ENCODE assay signal across 8 mouse cellular contexts in the genomic region with DNA sequence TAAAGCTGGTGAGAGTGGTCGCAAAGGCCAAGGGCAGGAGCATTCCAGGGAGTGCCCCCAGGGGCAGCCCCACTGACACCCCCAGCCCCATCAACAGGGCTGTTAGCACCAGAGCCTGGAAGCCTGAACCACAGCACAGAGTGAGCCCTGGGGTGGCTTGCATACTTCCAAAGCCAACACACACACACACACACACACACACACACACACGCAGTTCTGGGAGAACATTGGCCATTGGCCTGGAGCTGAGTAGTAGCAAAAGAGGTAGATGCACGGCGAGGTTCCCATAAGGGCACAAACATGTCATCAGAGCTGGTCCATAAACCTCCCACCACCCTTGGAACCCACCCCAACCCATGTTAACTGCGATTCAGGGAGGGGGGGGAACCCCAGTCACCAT. TPM values are rescaled to one million over a fixed set of nuclear protein-coding genes. Genes with fewer than 3 reads are reported as not detected.
DNase-seq lines count a peak whose midpoint lies in the region; ATAC-seq and TF ChIP-seq lines count a peak whose summit lies in the region.

No protein-coding gene starts in this region.

- no peaks in the 10 kb centered on the region for H3K27me3 ChIP-seq in embryonic facial prominence, embryonic 12.5 days
- H3K27me3 ChIP-seq in intestine, embryonic 15.5 days (replicated peaks), result no peaks in the 10 kb centered on the region
- H3K27me3 ChIP-seq in myocyte (ENCODE audit: control insufficient read depth, insufficient read depth, insufficient read length), result no peaks in the 10 kb centered on the region

- H3K4me1 ChIP-seq in embryonic facial prominence, embryonic 12.5 days, result peaks cover 29% of the 10 kb centered on the region
- peaks cover 33% of the 10 kb centered on the region for H3K4me1 ChIP-seq in intestine, embryonic 15.5 days (replicated peaks)

- no peak for DNase-seq in layer of hippocampus, adult 2 months (ENCODE audit: low spot score in 2 of 2)
- no peak for DNase-seq in layer of hippocampus, adult 18-20 months (ENCODE audit: low spot score in 2 of 2)
- no peak for DNase-seq in cerebellum, adult 9-10 months
- no peak for DNase-seq in urinary bladder, postnatal 36 days (ENCODE audit: low spot score in 2 of 2)
- DNase-seq in frontal cortex, postnatal 36 days (ENCODE audit: low spot score in 2 of 2), result no peak

- peaks cover 23% of the 10 kb centered on the region for H3K79me2 ChIP-seq in myocyte (ENCODE audit: control insufficient read depth, insufficient read depth)

- peak overlapping the region; percentile 57 for H3K4me3 ChIP-seq in layer of hippocampus, adult 2 months
- H3K4me3 ChIP-seq in embryonic facial prominence, embryonic 12.5 days, result peak overlapping the region; percentile 47
- peak overlapping the region; percentile 48 for H3K4me3 ChIP-seq in intestine, embryonic 15.5 days (replicated peaks)
- peak overlapping the region; percentile 41 for H3K4me3 ChIP-seq in myocyte

- H3K9ac ChIP-seq in embryonic facial prominence, embryonic 12.5 days, result peak overlapping the region; percentile 59
- peak overlapping the region; percentile 54 for H3K9ac ChIP-seq in intestine, embryonic 15.5 days

- H3K36me3 ChIP-seq in embryonic facial prominence, embryonic 12.5 days, result peaks cover 30% of the 10 kb centered on the region
- peaks cover 26% of the 10 kb centered on the region for H3K36me3 ChIP-seq in intestine, embryonic 15.5 days
- no peaks in the 10 kb centered on the region for H3K36me3 ChIP-seq in myocyte (ENCODE audit: control insufficient read depth, insufficient read depth)

- H3ac ChIP-seq in myocyte (ENCODE audit: control insufficient read depth, insufficient read length), result peak overlapping the region; percentile 17

- H3K9me3 ChIP-seq in embryonic facial prominence, embryonic 12.5 days, result no peaks in the 10 kb centered on the region
- no peaks in the 10 kb centered on the region for H3K9me3 ChIP-seq in intestine, embryonic 15.5 days

- no peak for TF ChIP-seq CTCF in layer of hippocampus, adult 2 months (conservative IDR thresholded peaks at IDR 0.05)

- no peak for TF ChIP-seq POLR2A in myocyte (IDR thresholded peaks at IDR 0.05; ENCODE audit: insufficient read length, low read depth)

- H3K27ac ChIP-seq in layer of hippocampus, adult 2 months, result peak overlapping the region; percentile 87
- peak overlapping the region; percentile 80 for H3K27ac ChIP-seq in embryonic facial prominence, embryonic 12.5 days
- H3K27ac ChIP-seq in intestine, embryonic 15.5 days, result peak overlapping the region; percentile 76

- no peak for ATAC-seq in embryonic facial prominence, embryonic 12.5 days (ENCODE audit: insufficient number of reproducible peaks, insufficient read depth, low FRiP score, low TSS enrichment)
- ATAC-seq in intestine, embryonic 15.5 days, result 0 out of 2 replicates have a peak, but pooled peaks have one; percentile 0

- 37% methylated on average over 5 of the region's 5 CpGs for WGBS in embryonic facial prominence, embryonic 12.5 days
- 24% methylated on average over 5 of the region's 5 CpGs for WGBS in intestine, embryonic 15.5 days

- peak overlapping the region; percentile 88 for H3K4me2 ChIP-seq in embryonic facial prominence, embryonic 12.5 days (replicated peaks)
- H3K4me2 ChIP-seq in intestine, embryonic 15.5 days (replicated peaks), result peak overlapping the region; percentile 92
- peak overlapping the region; percentile 99 for H3K4me2 ChIP-seq in myocyte (ENCODE audit: low read depth)

TF ChIP-seq in myocyte, 11 proteins besides CTCF, POLR2A, EP300 and RAD21:
- TF ChIP-seq SRF (IDR thresholded peaks at IDR 0.05; ENCODE audit: control insufficient read depth, insufficient read length, low read depth) (no peak), CEBPB (IDR thresholded peaks at IDR 0.05; ENCODE audit: insufficient read depth, poor library complexity, severe bottlenecking) (no peak), TCF12 (IDR thresholded peaks at IDR 0.05; ENCODE audit: insufficient read depth, poor library complexity, severe bottlenecking) (no peak)

RNA-seq across cellular contexts. Expression of gene Tm7sf2, which starts 1.6 kb away (rescaled TPM):
- 10 to 100 TPM; 25.3 to 26.0 TPM for total RNA-seq in layer of hippocampus, adult 2 months (2021)
- total RNA-seq in layer of hippocampus, adult 18-20 months (2021), result 10 to 100 TPM; 22.4 to 24.4 TPM
- 31.9 and 33.2 TPM in 2 replicates for polyA plus RNA-seq in embryonic facial prominence, embryonic 12.5 days (2016; fragmentation: Nextera tagmentation; extraction: Ambion mirVana)
- polyA plus RNA-seq in intestine, embryonic 15.5 days (2015; fragmentation: Nextera tagmentation; extraction: Ambion mirVana), result 34.8 and 34.9 TPM in 2 replicates
- 37.1 TPM for polyA plus RNA-seq in myocyte (2012; fragmentation: generic; extraction: Trizol)

RNA-seq across cellular contexts. Expression of gene Znhit2, which starts 5.6 kb away (rescaled TPM):
- 10 to 100 TPM; 39.0 to 42.5 TPM for total RNA-seq in layer of hippocampus, adult 2 months (2021)
- total RNA-seq in layer of hippocampus, adult 18-20 months (2021), result 10 to 100 TPM; 34.6 to 36.2 TPM
- 38.1 and 39.3 TPM in 2 replicates for polyA plus RNA-seq in embryonic facial prominence, embryonic 12.5 days (2016; fragmentation: Nextera tagmentation; extraction: Ambion mirVana)
- polyA plus RNA-seq in intestine, embryonic 15.5 days (2015; fragmentation: Nextera tagmentation; extraction: Ambion mirVana), result 30.1 and 31.9 TPM in 2 replicates
- polyA plus RNA-seq in myocyte (2012; fragmentation: generic; extraction: Trizol), result 44.3 TPM

RNA-seq across cellular contexts. Expression of gene Fau, which starts 8.9 kb away (rescaled TPM):
- total RNA-seq in layer of hippocampus, adult 2 months (2021), result 100 to 1,000 TPM; 676 to 714 TPM
- 100 to 1,000 TPM; 769 to 789 TPM for total RNA-seq in layer of hippocampus, adult 18-20 months (2021)
- 703 and 704 TPM in 2 replicates for polyA plus RNA-seq in embryonic facial prominence, embryonic 12.5 days (2016; fragmentation: Nextera tagmentation; extraction: Ambion mirVana)
- polyA plus RNA-seq in intestine, embryonic 15.5 days (2015; fragmentation: Nextera tagmentation; extraction: Ambion mirVana), result 876 and 881 TPM in 2 replicates
- polyA plus RNA-seq in myocyte (2012; fragmentation: generic; extraction: Trizol), result 2,772 TPM

RNA-seq across cellular contexts. Expression of gene Mrpl49, which starts 9.0 kb away (rescaled TPM):
- 10 to 100 TPM; 42.8 to 49.6 TPM for total RNA-seq in layer of hippocampus, adult 2 months (2021)
- total RNA-seq in layer of hippocampus, adult 18-20 months (2021), result 10 to 100 TPM; 48.0 to 52.0 TPM
- polyA plus RNA-seq in embryonic facial prominence, embryonic 12.5 days (2016; fragmentation: Nextera tagmentation; extraction: Ambion mirVana), result 79.3 and 79.4 TPM in 2 replicates
- 72.7 and 78.4 TPM in 2 replicates for polyA plus RNA-seq in intestine, embryonic 15.5 days (2015; fragmentation: Nextera tagmentation; extraction: Ambion mirVana)
- polyA plus RNA-seq in myocyte (2012; fragmentation: generic; extraction: Trizol), result 43.0 TPM

RNA-seq across cellular contexts. Expression of gene Vps51, which starts 10.5 kb away (rescaled TPM):
- total RNA-seq in layer of hippocampus, adult 2 months (2021), result 100 to 1,000 TPM in 1 of 2 experiments, 10 to 100 TPM in 1; 96.5 to 103 TPM
- total RNA-seq in layer of hippocampus, adult 18-20 months (2021), result 10 to 100 TPM; 93.7 to 94.4 TPM
- 76.0 and 78.4 TPM in 2 replicates for polyA plus RNA-seq in embryonic facial prominence, embryonic 12.5 days (2016; fragmentation: Nextera tagmentation; extraction: Ambion mirVana)
- 61.2 and 64.5 TPM in 2 replicates for polyA plus RNA-seq in intestine, embryonic 15.5 days (2015; fragmentation: Nextera tagmentation; extraction: Ambion mirVana)
- polyA plus RNA-seq in myocyte (2012; fragmentation: generic; extraction: Trizol), result 49.1 TPM
